8 mouse cellular contexts compared by ENCODE assay signal in the genomic region with DNA sequence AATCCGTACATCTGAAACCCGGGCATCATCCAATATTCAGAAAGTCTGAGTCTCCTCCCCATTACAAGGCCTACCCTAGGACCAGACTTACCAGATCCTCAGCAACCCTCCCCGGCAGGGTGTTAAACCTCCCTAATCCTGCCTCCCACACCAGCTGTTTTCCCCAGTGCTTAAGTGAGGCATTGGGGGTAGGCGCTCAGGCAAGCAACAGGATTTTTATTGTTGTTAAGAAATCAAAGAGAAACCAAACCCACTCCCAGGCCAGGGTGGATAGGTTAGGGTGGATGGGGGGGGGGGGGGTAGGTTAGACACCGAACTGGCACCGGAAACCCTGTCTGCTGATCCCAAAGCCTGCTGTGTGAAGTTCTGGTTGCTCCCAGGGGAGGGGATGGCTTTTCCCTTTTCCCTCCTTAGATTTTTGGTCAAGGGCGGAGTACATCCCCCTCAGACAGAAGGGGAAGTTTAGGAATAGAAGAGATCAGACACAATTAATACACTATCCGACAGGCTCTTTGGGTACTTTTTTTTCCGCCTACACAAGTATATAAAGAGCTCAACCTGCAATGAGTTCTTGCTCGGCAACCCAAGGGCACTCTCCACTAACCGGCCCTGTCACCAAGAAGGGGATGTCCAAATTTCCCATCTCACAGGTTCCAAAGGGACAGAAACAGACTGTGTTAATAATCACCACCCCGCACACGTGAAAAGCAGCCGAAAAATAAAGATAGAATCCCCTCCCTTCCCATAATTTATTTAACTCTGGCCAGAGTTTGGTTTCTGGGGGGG. TPM values are rescaled to one million over a fixed set of nuclear protein-coding genes. Genes with fewer than 3 reads are reported as not detected.
DNase-seq lines count a peak whose midpoint lies in the region; ATAC-seq and TF ChIP-seq lines count a peak whose summit lies in the region.

No protein-coding gene starts in this region.

- no peaks in the 10 kb centered on the region for H3K27me3 ChIP-seq in cerebellum, adult 2 months (ENCODE audit: control insufficient read depth, insufficient read depth, low read length)
- no peaks in the 10 kb centered on the region for H3K27me3 ChIP-seq in hindbrain, embryonic 16.5 days (replicated peaks; ENCODE audit: control insufficient read depth, insufficient read depth, low read length)
- no peaks in the 10 kb centered on the region for H3K27me3 ChIP-seq in midbrain, embryonic 13.5 days

- H3K9ac ChIP-seq in hindbrain, embryonic 16.5 days (ENCODE audit: low read depth, low read length) = peak overlapping the region; percentile 92
- peak overlapping the region; percentile 86 for H3K9ac ChIP-seq in midbrain, embryonic 13.5 days (replicated peaks)

- H3K4me3 ChIP-seq in cerebellum, adult 2 months (replicated peaks; ENCODE audit: insufficient read depth, low read depth, low read length) = peak overlapping the region; percentile 83
- peak overlapping the region; percentile 91 for H3K4me3 ChIP-seq in hindbrain, embryonic 16.5 days (ENCODE audit: low read length)
- peak overlapping the region; percentile 94 for H3K4me3 ChIP-seq in midbrain, embryonic 13.5 days (replicated peaks)

- peak overlapping the region; percentile 88 for H3K27ac ChIP-seq in cerebellum, adult 2 months (ENCODE audit: insufficient read depth, low read length)
- peak overlapping the region; percentile 95 for H3K27ac ChIP-seq in hindbrain, embryonic 16.5 days (ENCODE audit: low read depth, low read length)
- peak overlapping the region; percentile 92 for H3K27ac ChIP-seq in midbrain, embryonic 13.5 days

- H3K4me1 ChIP-seq in cerebellum, adult 2 months (ENCODE audit: control insufficient read depth, insufficient read depth, low read length) = peaks cover 14% of the 10 kb centered on the region
- peaks cover 23% of the 10 kb centered on the region for H3K4me1 ChIP-seq in hindbrain, embryonic 16.5 days (ENCODE audit: control insufficient read depth, insufficient read depth, low read depth, low read length)
- peaks cover 48% of the 10 kb centered on the region for H3K4me1 ChIP-seq in midbrain, embryonic 13.5 days (replicated peaks)

- H3K9me3 ChIP-seq in hindbrain, embryonic 16.5 days (ENCODE audit: control insufficient read depth, low read length) = no peaks in the 10 kb centered on the region
- no peaks in the 10 kb centered on the region for H3K9me3 ChIP-seq in midbrain, embryonic 13.5 days

- no peak for ATAC-seq in hindbrain, embryonic 16.5 days
- no peak for ATAC-seq in midbrain, embryonic 13.5 days

- peak in 1 of 2 experiments; percentile 53 for DNase-seq in cerebellum, adult 2 months
- DNase-seq in cerebellum, adult 8-10 months = no peak
- DNase-seq in 416B (ENCODE audit: low read depth) = peak; percentile 48
- DNase-seq in embryo, embryonic 11 days = peak; percentile 29
- no peak for DNase-seq in layer of hippocampus, postnatal 10 days (ENCODE audit: low spot score in 2 of 2)
- DNase-seq in layer of hippocampus, postnatal 25 days (ENCODE audit: extremely low spot score in 1 of 2, low spot score in 1 of 2) = no peak

- H3K4me2 ChIP-seq in hindbrain, embryonic 16.5 days (ENCODE audit: low read length) = peak overlapping the region; percentile 96
- H3K4me2 ChIP-seq in midbrain, embryonic 13.5 days (replicated peaks) = peak overlapping the region; percentile 96

- TF ChIP-seq CTCF in cerebellum, adult 2 months (IDR thresholded peaks at IDR 0.05; ENCODE audit: borderline replicate concordance, insufficient read depth, low read depth, low read length) = no peak

- no peaks in the 10 kb centered on the region for H3K36me3 ChIP-seq in hindbrain, embryonic 16.5 days (ENCODE audit: control insufficient read depth, insufficient read depth, low read length)
- peaks cover under 1% of the 10 kb centered on the region; the same call in 1 of the 2 replicates for H3K36me3 ChIP-seq in midbrain, embryonic 13.5 days

- 0% methylated on average over 14 of the region's 14 CpGs for WGBS in cerebellum, adult 2 months
- under 1% methylated on average over 14 of the region's 14 CpGs for WGBS in hindbrain, embryonic 16.5 days
- 0% methylated on average over 14 of the region's 14 CpGs for WGBS in midbrain, embryonic 13.5 days

- 0 out of 2 replicates have a peak, but pooled peaks have one; percentile 6 for TF ChIP-seq POLR2A in cerebellum, adult 2 months (IDR thresholded peaks at IDR 0.05; ENCODE audit: borderline replicate concordance, insufficient read depth, low read length)

RNA-seq across cellular contexts. Expression of a gene that starts 1.5 kb away (rescaled TPM):
- polyA plus RNA-seq in cerebellum, adult 2 months (2012; rRNA removed) = 36.9 and 51.5 TPM in 2 replicates
- polyA plus RNA-seq in hindbrain, embryonic 16.5 days (2015; fragmentation: Nextera tagmentation; extraction: Ambion mirVana) = 15.7 and 18.4 TPM in 2 replicates
- polyA plus RNA-seq in midbrain, embryonic 13.5 days (2015; fragmentation: Nextera tagmentation; extraction: Ambion mirVana) = 16.2 and 17.7 TPM in 2 replicates
- total RNA-seq in layer of hippocampus, postnatal 10 days (2021) = 10 to 100 TPM; 25.2 to 31.9 TPM
- total RNA-seq in layer of hippocampus, postnatal 25 days (2021) = 10 to 100 TPM; 27.7 to 34.1 TPM

RNA-seq across cellular contexts. Expression of a gene that starts 14.6 kb away (rescaled TPM):
- 62.4 and 67.3 TPM in 2 replicates for polyA plus RNA-seq in cerebellum, adult 2 months (2012; rRNA removed)
- 118 and 122 TPM in 2 replicates for polyA plus RNA-seq in hindbrain, embryonic 16.5 days (2015; fragmentation: Nextera tagmentation; extraction: Ambion mirVana)
- polyA plus RNA-seq in midbrain, embryonic 13.5 days (2015; fragmentation: Nextera tagmentation; extraction: Ambion mirVana) = 136 and 149 TPM in 2 replicates
- 10 to 100 TPM; 44.9 to 49.2 TPM for total RNA-seq in layer of hippocampus, postnatal 10 days (2021)
- total RNA-seq in layer of hippocampus, postnatal 25 days (2021) = 10 to 100 TPM; 32.6 to 40.0 TPM

RNA-seq across cellular contexts. Expression of a gene that starts 15.0 kb away (rescaled TPM):
- 621 and 638 TPM in 2 replicates for polyA plus RNA-seq in cerebellum, adult 2 months (2012; rRNA removed)
- 333 and 346 TPM in 2 replicates for polyA plus RNA-seq in hindbrain, embryonic 16.5 days (2015; fragmentation: Nextera tagmentation; extraction: Ambion mirVana)
- 220 and 221 TPM in 2 replicates for polyA plus RNA-seq in midbrain, embryonic 13.5 days (2015; fragmentation: Nextera tagmentation; extraction: Ambion mirVana)
- total RNA-seq in layer of hippocampus, postnatal 10 days (2021) = 100 to 1,000 TPM; 396 to 417 TPM
- 100 to 1,000 TPM; 475 to 495 TPM for total RNA-seq in layer of hippocampus, postnatal 25 days (2021)

RNA-seq across cellular contexts. Expression of a gene that starts 54.9 kb away (rescaled TPM):
- 279 and 288 TPM in 2 replicates for polyA plus RNA-seq in cerebellum, adult 2 months (2012; rRNA removed)
- 22.9 and 23.1 TPM in 2 replicates for polyA plus RNA-seq in hindbrain, embryonic 16.5 days (2015; fragmentation: Nextera tagmentation; extraction: Ambion mirVana)
- 21.5 and 23.3 TPM in 2 replicates for polyA plus RNA-seq in midbrain, embryonic 13.5 days (2015; fragmentation: Nextera tagmentation; extraction: Ambion mirVana)
- 100 to 1,000 TPM; 125 to 148 TPM for total RNA-seq in layer of hippocampus, postnatal 10 days (2021)
- 100 to 1,000 TPM; 237 to 266 TPM for total RNA-seq in layer of hippocampus, postnatal 25 days (2021)

Comparison
In these comparisons a context has a peak if more than half of its experiments do, and no peak if none do; other contexts are left out.
1. DNase-seq: peak in 416B (single experiment) and embryo, embryonic 11 days (single experiment); none in cerebellum, adult 8-10 months (single experiment), layer of hippocampus, postnatal 10 days (0 of 2) and layer of hippocampus, postnatal 25 days (0 of 2).
2. Peak in every context shown above with its lines, with median percentiles within 50 percentile points of each other: H3K27ac ChIP-seq and H3K4me3 ChIP-seq.